Mouse (Mus musculus) lung, postnatal 0 days (tissue): ENCODE data around the gene Limd1. TPM values are rescaled to one million over a fixed set of nuclear protein-coding genes. Genes with fewer than 3 reads are reported as not detected.

Experiments used
- ATAC-seq: fragments of 200-750 bp; cut with Nextera tagmentation; 2 replicates; pipeline ENCODE4 v1.8.0; 2017; ENCODE audit warnings: moderate library complexity
- DNase-seq: peaks from one replicate; pipeline ENCODE4 v3.0.0-alpha.2; 2016; ENCODE audit warnings: low spot score
- H3K27ac ChIP-seq: fragments of 300-500 bp; sonication (generic); 2 replicates; pipeline ENCODE4 v1.5.1; 2014; ENCODE audit warnings: antibody characterized with exemption, mild to moderate bottlenecking, low read length, mixed read lengths
- H3K27me3 ChIP-seq: fragments of 300-500 bp; sonication (generic); replicated peaks from 2 replicates; pipeline ENCODE4 v1.6.1; 2014; ENCODE audit warnings: low read length, mixed read lengths; ENCODE audit not compliant: insufficient read depth
- H3K36me3 ChIP-seq: fragments of 300-500 bp; sonication (generic); 2 replicates; pipeline ENCODE4 v1.6.1; 2014; ENCODE audit warnings: low read length, mixed read lengths; ENCODE audit not compliant: insufficient read depth
- H3K4me1 ChIP-seq: fragments of 300-500 bp; sonication (generic); 2 replicates; pipeline ENCODE4 v1.6.1; 2014; ENCODE audit warnings: antibody characterized with exemption, low read depth, low read length, mixed read lengths; ENCODE audit not compliant: insufficient read depth
- H3K4me2 ChIP-seq: fragments of 300-500 bp; sonication (generic); replicated peaks from 2 replicates; pipeline ENCODE4 v1.6.1; 2014; ENCODE audit warnings: low read depth, mild to moderate bottlenecking, low read length, moderate library complexity, mixed read lengths
- H3K4me3 ChIP-seq: fragments of 300-500 bp; sonication (generic); 2 replicates; pipeline ENCODE4 v1.5.1; 2014; ENCODE audit warnings: low read depth, low read length
- H3K9ac ChIP-seq: fragments of 300-500 bp; sonication (generic); replicated peaks from 2 replicates; pipeline ENCODE4 v1.6.1; 2014; ENCODE audit warnings: low read depth, mild to moderate bottlenecking
- H3K9me3 ChIP-seq: fragments of 300-500 bp; sonication (generic); 2 replicates; pipeline ENCODE4 v1.6.1; 2016; ENCODE audit warnings: low read length, mixed read lengths
- CTCF ChIP-seq: IDR thresholded peaks from 2 replicates; pipeline ENCODE4 v1.5.1; 2016; ENCODE audit warnings: antibody characterized with exemption, mild to moderate bottlenecking
- EP300 ChIP-seq: IDR thresholded peaks from 2 replicates; pipeline ENCODE4 v1.6.1; 2016; ENCODE audit warnings: antibody characterized with exemption, mild to moderate bottlenecking, control low read depth
- WGBS: fragments of 180-500 bp; shearing (Covaris S2); extraction: QIAGEN DNeasy Blood & Tissue Kit; methylation state at CpG from one replicate; pipeline ENCODE4 v1.1.7; 2014; 5-methylcytosine and 5-hydroxymethylcytosine counted together
- polyA plus RNA-seq: library from polyadenylated mRNA; unstranded; fragments of >200 nt; fragmentation: Nextera tagmentation; extraction: Ambion mirVana; gene quantifications from 2 replicates; pipeline ENCODE4 v1.2.1, GENCODE M21; 2015

Gene Limd1
- polyA plus RNA-seq, 1 experiment from 2014 or later: 56.3 TPM

DNA sequence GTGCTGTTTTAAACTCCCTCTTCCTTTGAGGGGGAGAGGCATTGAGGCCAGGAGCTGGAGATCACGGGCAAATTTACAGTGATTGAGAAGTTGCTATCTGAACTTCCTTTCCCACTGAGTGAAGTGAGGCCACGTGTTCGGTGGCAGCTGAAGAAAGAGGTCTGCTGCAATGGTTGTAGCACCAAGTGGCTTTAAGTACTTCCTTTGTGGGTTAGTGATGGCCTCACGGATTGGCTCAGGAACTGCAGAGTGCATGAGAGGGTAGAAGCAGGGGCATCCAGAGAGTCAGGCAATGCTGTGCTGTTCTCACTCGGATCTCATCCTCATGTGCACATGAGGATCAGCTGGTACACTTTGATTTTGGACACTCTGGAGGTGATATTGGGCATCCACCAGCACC, 19.4 kb downstream of the Limd1 start:
- TF ChIP-seq EP300: peak; percentile 31; the same call in 1 of the 2 replicates
- TF ChIP-seq CTCF: no peak
- Histone ChIP-seq H3K27me3 (no peaks in the 10 kb centered on the region), H3K36me3 (0 out of 2 replicates have a peak, but pooled peaks cover 2% of the 10 kb centered on the region), H3K4me1 (peaks cover 11% of the 10 kb centered on the region; the same call in 1 of the 2 replicates), H3K27ac (no peak overlapping the region), H3K4me3 (no peak overlapping the region), H3K9me3 (no peaks in the 10 kb centered on the region), H3K4me2 (no peak overlapping the region), H3K9ac (no peak overlapping the region)
- DNase-seq: peak; percentile 81
- peak; percentile 90 for ATAC-seq
- 24% methylated on average over 5 of the region's 5 CpGs for WGBS

DNA sequence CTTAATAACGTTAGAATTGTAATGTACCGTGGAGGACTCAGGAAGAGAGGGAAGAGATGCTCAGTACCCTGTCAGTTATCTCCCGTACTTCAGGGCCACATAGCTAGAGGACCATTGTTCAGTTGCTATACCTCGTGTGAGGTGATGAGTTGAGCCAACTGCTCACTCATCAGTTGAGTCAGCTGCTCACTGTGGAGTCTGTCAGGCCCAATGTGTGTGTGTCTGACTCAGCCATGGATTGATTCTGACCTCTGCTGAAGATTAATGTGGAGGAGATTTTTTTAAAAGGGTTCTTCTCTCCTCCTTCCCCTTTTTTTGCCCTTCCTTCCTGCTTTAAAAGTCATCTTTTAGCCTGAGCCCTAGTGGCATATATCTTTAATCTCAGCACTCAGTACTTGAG, 22.0 kb downstream of the Limd1 start:
- TF ChIP-seq CTCF (no peak), EP300 (no peak)
- H3K36me3 ChIP-seq: 0 out of 2 replicates have a peak, but pooled peaks cover 6% of the 10 kb centered on the region
- no peak overlapping the region for H3K27ac ChIP-seq
- 80% methylated on average over 4 of the region's 4 CpGs for WGBS
- peaks cover 12% of the 10 kb centered on the region; the same call in 1 of the 2 replicates for H3K4me1 ChIP-seq
- H3K9me3 ChIP-seq: no peaks in the 10 kb centered on the region
- no peak overlapping the region for H3K4me3 ChIP-seq
- no peak overlapping the region for H3K4me2 ChIP-seq
- no peak overlapping the region for H3K9ac ChIP-seq
- ATAC-seq: no peak
- H3K27me3 ChIP-seq: no peaks in the 10 kb centered on the region
- no peak for DNase-seq

DNA sequence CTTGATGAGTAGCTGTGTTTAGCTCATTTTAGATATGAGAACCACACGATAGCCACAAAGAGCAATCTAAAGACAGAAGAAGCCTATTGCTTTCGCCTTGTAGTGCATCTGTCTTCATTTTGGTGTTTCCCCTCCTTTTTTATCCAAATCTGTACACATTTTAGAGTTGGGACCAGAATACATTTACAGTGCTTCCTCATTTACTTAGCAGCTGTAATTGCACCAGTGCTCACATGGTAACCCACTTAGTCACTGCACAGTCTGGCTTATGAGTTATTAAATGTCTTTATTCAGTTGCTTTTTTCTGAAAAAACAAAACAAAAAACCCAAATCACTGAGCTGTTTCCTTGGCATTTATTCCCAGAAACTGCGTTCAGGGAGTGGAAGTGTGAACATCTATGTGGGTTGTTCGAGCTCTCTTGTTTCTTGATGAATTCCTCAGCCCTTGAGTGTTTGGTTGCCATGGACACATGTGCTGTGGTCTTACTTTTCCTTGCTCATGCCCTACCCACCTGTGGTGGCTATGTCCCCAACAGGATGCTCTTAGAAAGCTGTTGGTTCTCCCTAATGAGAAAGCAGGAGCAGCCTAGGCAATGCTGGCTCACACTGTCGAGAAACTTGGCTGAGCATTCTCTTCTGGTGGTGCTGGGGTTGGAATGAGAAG, 24.8 kb downstream of the Limd1 start:
- Histone ChIP-seq H3K27me3 (no peaks in the 10 kb centered on the region), H3K4me3 (no peak overlapping the region), H3K9ac (no peak overlapping the region), H3K4me1 (peaks cover 13% of the 10 kb centered on the region), H3K9me3 (no peaks in the 10 kb centered on the region), H3K27ac (peak overlapping the region; percentile 15; the same call in 1 of the 2 replicates), H3K4me2 (no peak overlapping the region), H3K36me3 (0 out of 2 replicates have a peak, but pooled peaks cover 6% of the 10 kb centered on the region)
- no peak for DNase-seq
- WGBS: 56% methylated on average over 5 of the region's 5 CpGs
- TF ChIP-seq EP300: no peak
- TF ChIP-seq CTCF: no peak
- ATAC-seq: no peak

DNA sequence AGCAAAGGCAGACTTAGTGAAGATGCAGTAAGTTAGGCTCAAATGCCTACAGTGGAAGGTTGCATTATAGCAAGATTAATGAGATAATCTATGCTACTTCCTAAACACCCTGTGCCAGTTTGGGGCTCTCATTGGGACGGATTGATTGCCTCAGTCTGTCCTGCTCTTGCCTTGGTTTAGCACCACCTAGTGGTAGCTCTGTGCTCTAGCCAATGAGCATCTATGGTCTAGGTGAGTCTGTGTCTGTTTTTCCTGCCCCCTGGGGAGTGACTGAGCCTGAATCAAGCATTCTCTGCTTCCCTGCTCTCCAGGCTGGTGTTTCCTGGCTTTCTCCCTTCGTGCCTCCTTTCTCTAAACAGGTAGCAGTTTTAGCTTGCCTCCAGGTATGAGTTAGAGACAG, 25.8 kb downstream of the Limd1 start:
- Histone ChIP-seq H3K27ac (no peak overlapping the region), H3K4me3 (no peak overlapping the region), H3K27me3 (no peaks in the 10 kb centered on the region), H3K9me3 (no peaks in the 10 kb centered on the region), H3K36me3 (0 out of 2 replicates have a peak, but pooled peaks cover 6% of the 10 kb centered on the region), H3K9ac (no peak overlapping the region), H3K4me2 (no peak overlapping the region), H3K4me1 (peaks cover 13% of the 10 kb centered on the region)
- DNase-seq (peak; percentile 88), ATAC-seq (peak; percentile 47; the same call in 1 of the 2 replicates)
- TF ChIP-seq EP300 (no peak), CTCF (peak; percentile 96)
- 9% methylated on average over 2 of the region's 2 CpGs for WGBS

DNA sequence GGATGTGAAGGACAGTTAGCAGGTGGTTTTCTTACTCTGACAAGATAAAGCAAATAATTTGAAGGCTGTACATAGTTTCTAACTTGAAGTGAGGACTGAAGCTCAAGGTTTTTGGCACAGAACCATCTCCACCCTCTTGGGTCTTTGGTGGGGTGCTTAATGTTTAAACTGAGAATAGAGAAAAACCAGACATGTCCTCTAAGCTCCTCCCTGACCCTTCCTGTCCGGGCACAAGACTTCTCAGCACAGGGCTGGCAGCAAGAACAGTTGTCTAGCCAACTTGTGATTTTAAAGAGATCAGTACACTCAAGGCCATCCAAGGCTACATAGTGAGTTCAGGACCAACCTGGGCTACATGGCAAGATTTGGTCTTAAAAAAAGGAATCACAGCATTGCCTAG, 27.1 kb downstream of the Limd1 start:
- WGBS: 19% methylated on average over 1 of the region's 1 CpGs
- ATAC-seq: peak; percentile 30

DNA sequence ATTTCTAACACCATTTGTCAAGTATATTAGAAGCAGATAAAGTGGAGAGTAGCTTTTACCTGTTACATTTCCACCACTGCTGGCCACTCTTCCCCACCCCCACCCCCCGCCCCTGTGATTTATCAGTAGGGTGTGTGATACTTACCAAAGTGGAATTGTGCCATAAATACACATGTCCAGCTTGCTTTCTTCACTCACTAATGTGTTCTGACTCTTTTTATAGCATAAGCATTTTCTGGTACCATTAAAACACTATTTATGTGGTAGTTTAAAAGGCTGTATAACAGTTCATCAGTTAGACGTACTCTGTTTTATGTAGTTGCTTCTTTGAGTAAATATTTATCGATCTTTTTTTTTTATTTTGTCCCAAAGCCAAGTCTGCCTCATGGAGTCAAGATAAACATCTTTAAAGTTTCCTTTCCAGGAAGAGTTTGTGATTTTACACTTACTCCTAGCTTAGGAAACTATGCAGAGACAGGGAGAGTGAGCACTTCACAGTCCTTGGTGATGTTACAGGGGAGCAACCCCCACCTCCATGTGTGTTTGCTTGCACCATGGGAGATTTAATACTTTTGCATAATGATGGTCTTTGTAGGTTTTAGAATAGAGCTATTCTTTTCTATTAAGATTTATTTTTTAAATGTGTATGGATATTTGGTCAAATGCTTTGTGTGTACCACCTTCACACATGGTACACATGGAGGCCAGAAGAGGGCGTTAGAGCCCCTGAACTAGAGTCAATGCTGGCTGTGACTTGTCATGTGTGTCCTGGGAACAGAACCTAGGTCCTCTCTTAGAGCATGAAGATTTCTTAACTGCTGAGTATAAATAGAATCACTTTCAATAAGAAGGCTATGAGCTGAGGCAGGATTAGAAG, 28.0 kb downstream of the Limd1 start:
- no peaks in the 10 kb centered on the region for H3K9me3 ChIP-seq
- peak; percentile 87 for DNase-seq
- 21% methylated on average over 4 of the region's 4 CpGs for WGBS
- peaks cover 13% of the 10 kb centered on the region for H3K4me1 ChIP-seq
- H3K4me3 ChIP-seq: no peak overlapping the region
- peaks cover 14% of the 10 kb centered on the region for H3K36me3 ChIP-seq
- no peaks in the 10 kb centered on the region for H3K27me3 ChIP-seq
- ATAC-seq: peak; percentile 65
- no peak overlapping the region for H3K9ac ChIP-seq
- peak; percentile 48 for TF ChIP-seq CTCF
- TF ChIP-seq EP300: peak; percentile 93
- H3K27ac ChIP-seq: peak overlapping the region; percentile 29
- H3K4me2 ChIP-seq: no peak overlapping the region

More for the DNA sequence above, 27.1 kb downstream of the Limd1 start:
- TF ChIP-seq CTCF (no peak), EP300 (0 out of 2 replicates have a peak, but pooled peaks have one; percentile 35)
- Histone ChIP-seq H3K27me3 (no peaks in the 10 kb centered on the region), H3K9me3 (no peaks in the 10 kb centered on the region), H3K4me3 (no peak overlapping the region), H3K27ac (peak overlapping the region; percentile 59), H3K4me1 (peaks cover 13% of the 10 kb centered on the region), H3K4me2 (no peak overlapping the region), H3K9ac (no peak overlapping the region), H3K36me3 (0 out of 2 replicates have a peak, but pooled peaks cover 6% of the 10 kb centered on the region)
- DNase-seq: peak; percentile 47
